Mouse (Mus musculus): ENCODE measurements at regions not wholly inside any gene's neighbourhood (a gene's known extent, or its start where the extent isn't known, plus 50 kb on each side); places are given as distances from the start of the nearest gene placed in this dataset.

DNA sequence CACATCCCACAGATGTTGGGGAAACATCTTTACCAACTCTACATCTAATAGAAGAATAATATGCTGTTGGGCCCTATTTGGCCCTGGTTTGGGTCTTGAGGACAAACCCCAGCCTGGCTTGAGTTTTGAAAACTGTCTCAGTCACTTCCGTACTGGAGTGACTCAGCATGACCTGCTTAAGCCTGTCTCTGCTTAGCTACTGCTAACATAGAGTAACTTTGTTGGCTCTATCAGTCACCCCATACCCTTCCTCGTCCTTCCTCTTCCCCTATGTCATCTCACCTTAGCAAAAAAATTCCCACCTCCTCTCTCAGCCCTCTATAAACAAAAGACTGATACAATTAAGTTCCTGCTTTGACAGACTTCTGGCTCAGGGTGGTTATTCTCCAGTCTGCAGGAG is 154.7 kb downstream of the Fam174a start:
- no peak for TF ChIP-seq CTCF (conservative IDR thresholded peaks at IDR 0.05 in 1 of 2, IDR thresholded peaks at IDR 0.05 in 1 of 2; ENCODE audit: low read depth in 2 of 2, low read length in 2 of 2)
- TF ChIP-seq POLR2A (IDR thresholded peaks at IDR 0.05; ENCODE audit: low read depth, low read length) = no peak
- TF ChIP-seq NELFE (IDR thresholded peaks at IDR 0.05; ENCODE audit: low read depth, low read length) = no peak
- no peak for TF ChIP-seq MAZ (IDR thresholded peaks at IDR 0.05; ENCODE audit: low read depth, low read length)
- TF ChIP-seq MAX (IDR thresholded peaks at IDR 0.05; ENCODE audit: low read length) = no peak
